9 mouse cellular contexts compared by ENCODE assay signal in the genomic region with DNA sequence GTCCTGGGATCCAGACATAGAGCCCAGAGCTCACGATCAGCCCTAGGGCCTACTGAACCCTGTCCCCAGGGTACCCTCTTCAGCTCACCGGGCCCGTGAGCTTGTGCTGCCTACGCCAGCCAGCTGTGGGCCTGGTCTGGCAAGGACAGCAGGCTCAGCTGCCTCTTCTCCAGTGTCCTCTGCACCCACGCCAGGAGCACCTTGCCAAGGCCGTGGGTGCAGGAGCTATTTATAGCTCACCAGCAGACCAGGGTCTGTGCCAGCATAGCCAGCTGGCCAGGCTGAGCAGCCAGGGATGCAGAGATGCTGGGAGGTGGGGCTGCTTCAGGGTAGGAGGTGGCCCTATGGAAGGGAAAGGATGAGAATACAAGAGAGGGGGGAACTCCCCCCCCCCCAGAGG. TPM values are rescaled to one million over a fixed set of nuclear protein-coding genes. Genes with fewer than 3 reads are reported as not detected.
DNase-seq lines count a peak whose midpoint lies in the region; ATAC-seq and TF ChIP-seq lines count a peak whose summit lies in the region.
"Had no signal": no experiment of that assay in that cellular context is flagged by ENCODE, and none has a peak within 500 bp of the region (broad histone marks: within the 10 kb centered on the region; RNA-seq: fewer than 3 reads in every experiment).

No protein-coding gene starts in this region.

- H3K9me3 ChIP-seq in hindbrain, embryonic 14.5 days (ENCODE audit: control insufficient read depth, low read length), result no peaks in the 10 kb centered on the region
- H3K9me3 ChIP-seq: limb, embryonic 12.5 days had no signal

- intact Hi-C loops in left cerebral cortex, postnatal 10 days (cut with DNase I), result no loop called here

- no peak for TF ChIP-seq POLR2A in cerebellum, adult 2 months (IDR thresholded peaks at IDR 0.05; ENCODE audit: borderline replicate concordance, insufficient read depth, low read length)

- WGBS in cerebellum, adult 2 months, result 1% methylated on average over 6 of the region's 6 CpGs
- WGBS in hindbrain, embryonic 14.5 days, result 57% methylated on average over 6 of the region's 6 CpGs

- H3K4me2 ChIP-seq in hindbrain, embryonic 14.5 days (replicated peaks), result no peak overlapping the region
- H3K4me2 ChIP-seq: limb, embryonic 12.5 days had no signal

- H3K27me3 ChIP-seq in cerebellum, adult 2 months (ENCODE audit: control insufficient read depth, insufficient read depth, low read length), result no peaks in the 10 kb centered on the region
- no peaks in the 10 kb centered on the region for H3K27me3 ChIP-seq in hindbrain, embryonic 14.5 days (ENCODE audit: control insufficient read depth, insufficient read depth, low read length)
- H3K27me3 ChIP-seq: limb, embryonic 12.5 days had no signal

- peak; percentile 68 for ATAC-seq in hindbrain, embryonic 14.5 days (ENCODE audit: low FRiP score)

- H3K9ac ChIP-seq in hindbrain, embryonic 14.5 days, result no peak overlapping the region
- H3K9ac ChIP-seq: limb, embryonic 12.5 days had no signal

- H3K4me1 ChIP-seq in cerebellum, adult 2 months (ENCODE audit: control insufficient read depth, insufficient read depth, low read length), result peaks cover 44% of the 10 kb centered on the region
- H3K4me1 ChIP-seq in hindbrain, embryonic 14.5 days (replicated peaks; ENCODE audit: control insufficient read depth, insufficient read depth, low read length), result peaks cover 31% of the 10 kb centered on the region

- H3K27ac ChIP-seq in cerebellum, adult 2 months (ENCODE audit: insufficient read depth, low read length), result peak overlapping the region; percentile 47
- peak overlapping the region; percentile 75 for H3K27ac ChIP-seq in hindbrain, embryonic 14.5 days
- H3K27ac ChIP-seq: limb, embryonic 12.5 days had no signal

- H3K4me3 ChIP-seq in cerebellum, adult 2 months (replicated peaks; ENCODE audit: insufficient read depth, low read depth, low read length), result no peak overlapping the region
- H3K4me3 ChIP-seq in hindbrain, embryonic 14.5 days (replicated peaks; ENCODE audit: low read length), result no peak overlapping the region
- H3K4me3 ChIP-seq: limb, embryonic 12.5 days had no signal

- TF ChIP-seq CTCF in cerebellum, adult 2 months (IDR thresholded peaks at IDR 0.05; ENCODE audit: borderline replicate concordance, insufficient read depth, low read depth, low read length), result no peak

- peaks cover 34% of the 10 kb centered on the region for H3K36me3 ChIP-seq in hindbrain, embryonic 14.5 days (replicated peaks; ENCODE audit: control insufficient read depth, insufficient read depth)

- DNase-seq in NIH3T3 (ENCODE audit: low read depth), result peak; percentile 92
- DNase-seq in cerebellum, adult 2 months, result peak; percentile 78 to 90
- DNase-seq in frontal cortex, postnatal 36 days (ENCODE audit: low spot score in 2 of 2), result peak; percentile 85 to 94
- DNase-seq in hindbrain, embryonic 14.5 days (ENCODE audit: low spot score), result peak; percentile 62
- DNase-seq in left cerebral cortex, postnatal 10 days (ENCODE audit: extremely low spot score in 1 of 2, low spot score in 2 of 2), result peak; percentile 72 to 85
- peak; percentile 59 for DNase-seq in ovary, postnatal 14 days (ENCODE audit: low spot score)
- no peak for DNase-seq in thymus, postnatal 10 days (ENCODE audit: low spot score in 2 of 2)
- no peak for DNase-seq in embryo, embryonic 9.5 days (ENCODE audit: extremely low spot score)

RNA-seq across cellular contexts. Expression of gene Hdac7, which starts 32.2 kb away (rescaled TPM):
- polyA plus RNA-seq in cerebellum, adult 2 months (2012; rRNA removed), result 38.3 and 40.9 TPM in 2 replicates
- polyA plus RNA-seq in hindbrain, embryonic 14.5 days (2014; fragmentation: Nextera tagmentation; extraction: Ambion mirVana), result 23.7 and 28.0 TPM in 2 replicates
- total RNA-seq in left cerebral cortex, postnatal 10 days (2021), result 10 to 100 TPM; 21.5 to 23.5 TPM

RNA-seq across cellular contexts. Expression of gene Slc48a1, which starts 33.8 kb away (rescaled TPM):
- polyA plus RNA-seq in cerebellum, adult 2 months (2012; rRNA removed), result 129 and 133 TPM in 2 replicates
- 92.6 and 101 TPM in 2 replicates for polyA plus RNA-seq in hindbrain, embryonic 14.5 days (2014; fragmentation: Nextera tagmentation; extraction: Ambion mirVana)
- 100 to 1,000 TPM; 122 to 127 TPM for total RNA-seq in left cerebral cortex, postnatal 10 days (2021)

RNA-seq across cellular contexts. Expression of gene Rapgef3, which starts 44.4 kb away (rescaled TPM):
- polyA plus RNA-seq in cerebellum, adult 2 months (2012; rRNA removed), result 35.0 and 36.5 TPM in 2 replicates
- polyA plus RNA-seq in hindbrain, embryonic 14.5 days (2014; fragmentation: Nextera tagmentation; extraction: Ambion mirVana), result 7.3 and 9.6 TPM in 2 replicates
- total RNA-seq in left cerebral cortex, postnatal 10 days (2021), result 10 to 100 TPM; 22.6 to 24.5 TPM

Comparison
In these comparisons a context has a peak if more than half of its experiments do, and no peak if none do; other contexts are left out.
1. DNase-seq: peak in NIH3T3 (single experiment), cerebellum, adult 2 months (2 of 2), frontal cortex, postnatal 36 days (2 of 2), hindbrain, embryonic 14.5 days (single experiment), left cerebral cortex, postnatal 10 days (2 of 2) and ovary, postnatal 14 days (single experiment); none in thymus, postnatal 10 days (0 of 2) and embryo, embryonic 9.5 days (single experiment).